Mouse (Mus musculus): ENCODE measurements around the gene Bco1.

- TF ChIP-seq CTCF (IDR thresholded peaks at IDR 0.05; ENCODE audit: low read depth) (no peak), EP300 (optimal IDR thresholded peaks at IDR 0.05) (no peak)
Measured at GRCm38 (mm10) chr8:117136351-117136750, 40.7 kb downstream of the Bco1 start.
